Mouse (Mus musculus): Measurements from ENCODE around the gene Scn11a.

The Scn11a gene

DNA sequence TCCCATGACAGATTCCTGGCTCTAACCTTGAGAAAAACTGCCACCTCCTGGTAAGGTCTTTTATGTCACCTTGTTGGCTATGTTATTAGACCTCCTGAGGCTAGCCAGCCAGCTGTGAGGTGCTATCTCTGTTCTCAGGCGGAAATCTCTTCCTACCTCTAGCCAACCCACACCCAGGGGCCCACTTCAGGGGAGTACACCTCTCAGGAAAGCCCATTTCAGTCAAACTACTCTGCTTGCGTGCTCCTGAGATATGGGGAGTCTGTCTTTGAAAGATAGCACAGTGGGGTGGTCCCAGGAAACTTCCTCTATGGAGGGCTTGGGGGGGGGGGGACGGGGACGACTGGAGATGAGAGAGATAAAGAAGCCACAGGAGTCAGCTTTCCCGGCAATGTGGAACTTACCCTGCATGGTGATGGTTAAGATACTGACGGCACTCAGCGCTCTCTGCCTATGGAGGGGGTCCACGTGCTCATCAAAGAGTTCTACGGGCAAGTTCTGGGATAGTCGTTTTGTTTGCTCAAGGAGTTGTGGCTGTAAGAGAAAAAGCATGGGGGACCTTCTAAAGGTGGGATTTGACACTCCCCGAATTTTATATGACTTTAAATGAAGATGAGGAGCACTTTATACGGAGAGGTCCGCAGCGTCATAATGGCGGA, 29.9 kb downstream of the Scn11a start:
- DNase-seq (ENCODE audit: low spot score in 2 of 2): no peak

DNA sequence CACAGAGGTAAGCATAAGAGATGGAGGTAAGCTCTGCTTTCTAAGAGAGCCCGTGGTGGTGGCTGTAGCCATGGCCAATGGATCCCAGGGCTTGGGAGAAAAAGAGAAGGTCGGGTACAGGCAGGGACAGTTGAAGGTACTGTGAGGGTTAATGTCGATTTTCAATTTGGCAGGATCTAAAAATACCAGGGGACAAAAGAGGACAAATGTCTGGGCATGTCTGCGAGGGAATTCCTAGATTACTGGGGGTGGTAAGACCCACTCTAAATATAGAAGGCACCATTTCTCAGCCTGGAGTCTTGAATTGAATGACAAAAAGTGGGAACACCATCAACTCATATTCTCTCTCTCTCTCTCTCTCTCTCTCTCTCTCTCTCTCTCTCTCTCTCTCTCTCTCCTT, 30.8 kb downstream of the Scn11a start:
- DNase-seq (ENCODE audit: low spot score in 2 of 2): no peak

DNA sequence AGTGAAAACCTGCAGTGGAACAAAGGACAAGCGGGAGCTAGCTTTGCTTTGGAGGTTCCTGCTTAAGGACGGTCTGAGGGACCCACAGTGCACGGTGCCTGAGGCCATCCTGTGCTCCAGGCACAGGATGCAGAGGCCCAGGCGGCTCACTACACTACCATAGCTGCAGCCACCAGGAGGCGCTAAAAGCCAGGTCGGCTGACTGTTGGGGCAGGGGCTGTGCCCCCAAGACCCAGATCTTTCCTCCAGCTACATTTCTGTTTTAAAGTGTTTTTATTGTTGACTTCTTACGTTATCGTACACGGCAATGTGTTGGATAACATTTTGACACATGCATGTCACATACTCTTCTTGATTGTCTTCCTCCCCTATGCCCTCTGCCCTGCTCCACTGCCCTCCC, 32.8 kb downstream of the Scn11a start:
- peak in 1 of 2 experiments; percentile 42 for DNase-seq (ENCODE audit: low spot score in 2 of 2)

DNA sequence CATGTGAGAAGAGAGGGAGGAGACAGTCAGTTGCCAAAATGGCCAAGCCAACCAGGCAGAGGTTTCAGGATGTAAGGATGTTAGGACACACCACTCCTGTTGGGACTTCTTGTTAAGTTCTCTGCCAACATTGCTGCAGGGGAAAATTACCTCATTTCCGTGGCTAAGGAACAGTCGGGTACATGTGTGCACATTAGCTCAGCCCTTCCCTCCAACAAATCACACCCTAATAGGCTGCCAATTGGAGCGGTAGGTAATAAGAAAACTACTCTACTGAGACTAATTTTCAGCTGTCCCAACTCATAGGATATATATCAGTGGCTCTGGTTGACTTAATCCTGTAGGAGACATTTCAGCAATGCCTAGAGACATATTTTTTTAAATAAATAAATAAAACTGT, 44.4 kb downstream of the Scn11a start:
- no peak for DNase-seq (ENCODE audit: low spot score in 2 of 2)

DNA sequence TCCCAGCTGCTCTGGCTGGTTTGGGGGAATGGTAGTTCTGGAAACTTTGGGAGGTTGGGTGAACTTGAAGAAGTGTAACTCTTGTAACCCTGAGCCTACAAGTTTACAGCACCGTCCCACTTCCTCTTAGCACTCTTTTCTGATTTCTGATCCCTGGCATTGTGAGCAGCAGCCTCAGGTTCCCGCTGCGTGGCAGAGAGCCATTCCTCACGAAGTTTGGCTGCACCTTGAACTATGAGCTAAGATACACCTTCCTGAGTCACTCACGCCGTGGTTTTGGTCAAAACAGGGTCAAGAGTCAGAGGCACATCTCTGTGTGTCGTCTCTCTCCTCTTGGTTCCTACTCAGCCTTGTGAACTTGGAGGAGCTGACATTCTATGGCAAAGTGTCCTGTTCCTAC, 48.6 kb downstream of the Scn11a start:
- no peak for DNase-seq (ENCODE audit: low spot score in 2 of 2)

DNA sequence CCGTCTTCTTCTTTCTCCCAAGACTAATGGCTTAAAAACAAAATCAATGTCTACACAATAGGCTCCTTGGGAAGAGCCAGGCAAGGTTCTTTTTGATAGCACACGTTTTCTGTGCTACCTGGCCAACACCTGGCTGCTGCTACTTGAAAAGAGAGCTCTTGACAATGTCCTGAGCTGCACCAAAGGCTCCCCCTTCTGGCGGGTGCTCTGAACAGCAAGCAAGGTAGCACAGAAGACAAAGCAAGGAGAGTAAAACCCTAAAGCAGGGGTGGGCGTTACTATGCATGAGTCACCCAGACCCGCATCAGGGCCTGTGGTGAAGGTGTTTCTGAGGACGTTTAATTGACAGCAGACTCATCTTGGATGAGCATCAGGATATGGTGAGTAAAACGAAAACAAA, 56.7 kb downstream of the Scn11a start:
- DNase-seq (ENCODE audit: low spot score in 2 of 2): peak in 1 of 2 experiments; percentile 48

DNA sequence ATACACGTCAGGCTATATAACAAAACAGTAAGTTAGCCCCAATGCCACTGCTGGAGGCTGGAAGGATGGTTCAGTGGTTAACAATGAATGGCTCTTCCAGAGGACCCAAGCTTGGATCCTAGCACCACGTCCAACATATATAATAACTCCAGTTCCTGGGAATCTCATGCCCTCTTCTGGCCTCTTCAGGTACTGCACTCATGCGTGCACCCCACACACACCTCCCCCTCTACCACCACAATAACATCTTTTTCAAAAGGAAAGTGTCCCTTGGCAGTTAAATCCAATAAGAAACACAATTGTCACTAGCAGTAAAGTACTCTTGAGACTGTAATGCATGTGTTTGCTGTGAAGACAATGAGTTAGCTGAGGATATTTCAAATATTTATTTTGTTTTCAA, 65.0 kb downstream of the Scn11a start:
- DNase-seq (ENCODE audit: low spot score in 2 of 2): no peak

DNA sequence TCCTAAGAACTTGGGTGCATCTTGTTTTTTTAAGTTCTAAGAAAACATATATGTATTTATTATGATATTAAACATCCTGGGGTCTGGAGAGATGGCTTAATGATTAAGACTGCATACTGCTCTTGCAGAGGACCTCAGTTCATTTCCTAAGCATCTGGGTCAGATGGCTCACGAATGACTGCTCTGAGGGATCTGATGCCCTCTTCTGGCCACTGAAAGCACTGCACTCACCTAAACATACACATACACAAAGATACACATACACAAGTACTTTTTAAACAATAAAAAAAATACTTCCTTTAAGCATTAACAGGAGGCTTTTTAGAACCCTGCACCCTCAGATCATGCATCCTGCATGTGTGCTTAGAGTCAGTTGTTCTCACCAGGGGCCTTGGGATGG, 65.8 kb downstream of the Scn11a start:
- no peak for DNase-seq (ENCODE audit: low spot score in 2 of 2)

DNA sequence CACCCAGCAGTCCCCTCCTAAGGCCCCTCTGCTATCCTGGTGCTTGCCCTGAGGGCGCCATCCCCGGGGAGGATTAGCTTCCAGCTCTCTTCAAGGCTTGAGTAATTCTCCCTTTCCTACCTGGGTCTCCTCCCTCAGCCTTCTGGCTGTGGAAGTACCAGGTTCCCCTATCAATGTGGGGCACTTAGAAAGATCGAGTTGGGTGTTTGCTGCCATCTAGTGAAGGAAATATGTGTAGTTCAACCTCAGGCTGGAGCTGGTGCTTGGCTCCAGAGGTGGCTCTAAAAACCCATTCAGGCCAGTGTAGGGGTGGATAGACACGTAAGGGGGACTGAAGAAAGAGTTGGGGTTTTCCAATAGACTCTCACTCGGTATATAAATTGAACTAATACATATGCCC, 73.7 kb downstream of the Scn11a start:
- no peak for DNase-seq (ENCODE audit: low spot score in 2 of 2)

DNA sequence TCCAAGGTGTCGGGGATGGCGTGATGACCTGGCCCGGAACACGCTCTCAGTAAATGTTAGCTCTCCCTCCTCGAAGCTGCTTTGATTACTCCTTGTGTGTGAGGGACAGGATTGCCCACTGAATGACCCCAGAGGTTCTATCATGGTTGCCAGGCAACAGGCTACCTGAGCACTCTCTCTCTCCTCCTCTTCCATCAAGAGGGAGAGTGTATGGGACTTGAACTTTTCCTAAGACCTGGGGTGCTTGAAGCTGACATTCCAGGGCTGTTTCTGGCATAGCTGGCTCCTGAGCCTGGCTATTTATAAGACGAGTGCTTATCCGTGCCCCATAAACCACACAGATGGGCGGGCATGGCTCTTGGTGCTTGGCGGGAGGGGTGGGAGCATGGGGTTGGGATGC, 76.1 kb downstream of the Scn11a start:
- no peak for DNase-seq (ENCODE audit: low spot score in 2 of 2)

DNA sequence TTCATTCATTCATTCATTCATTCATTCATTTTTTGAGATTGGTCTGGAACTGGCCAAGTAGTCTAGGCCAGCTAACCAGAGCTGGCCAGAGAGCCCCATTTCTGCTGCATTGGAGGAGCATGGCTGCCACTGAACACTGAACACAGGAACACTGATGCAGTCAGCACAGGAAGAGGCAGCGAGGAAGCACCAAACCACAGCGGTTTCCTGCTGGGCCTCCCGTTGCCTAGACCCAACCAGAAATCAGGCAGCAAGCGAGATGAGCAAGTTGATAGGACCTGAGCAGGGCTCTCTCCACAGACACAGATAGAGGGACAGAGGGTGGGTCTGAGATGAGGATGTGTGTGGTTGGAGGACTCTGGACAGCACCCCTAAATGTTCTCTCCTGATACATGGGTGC, 81.4 kb downstream of the Scn11a start:
- peak in 1 of 2 experiments; percentile 62 for DNase-seq (ENCODE audit: low spot score in 2 of 2)

DNA sequence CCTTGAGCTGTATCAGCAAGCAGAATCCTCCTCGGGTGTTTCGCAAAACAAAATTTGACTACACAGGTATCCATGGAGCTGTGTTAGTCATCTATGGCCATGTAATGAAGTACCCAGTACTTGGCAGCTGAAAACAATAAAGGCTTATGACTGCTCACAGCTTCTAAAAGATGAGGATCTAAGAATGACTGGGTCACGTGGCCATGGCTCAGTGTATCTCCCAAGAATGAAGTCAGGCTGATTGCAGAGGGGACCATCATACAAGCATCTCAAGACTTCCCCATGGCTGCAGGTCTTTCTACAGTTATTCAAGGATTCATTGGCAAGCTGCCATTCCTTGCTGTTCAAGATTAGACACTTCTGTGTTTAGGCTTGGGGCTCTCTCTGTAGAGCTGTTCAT, 81.9 kb downstream of the Scn11a start:
- DNase-seq (ENCODE audit: low spot score in 2 of 2): no peak

DNA sequence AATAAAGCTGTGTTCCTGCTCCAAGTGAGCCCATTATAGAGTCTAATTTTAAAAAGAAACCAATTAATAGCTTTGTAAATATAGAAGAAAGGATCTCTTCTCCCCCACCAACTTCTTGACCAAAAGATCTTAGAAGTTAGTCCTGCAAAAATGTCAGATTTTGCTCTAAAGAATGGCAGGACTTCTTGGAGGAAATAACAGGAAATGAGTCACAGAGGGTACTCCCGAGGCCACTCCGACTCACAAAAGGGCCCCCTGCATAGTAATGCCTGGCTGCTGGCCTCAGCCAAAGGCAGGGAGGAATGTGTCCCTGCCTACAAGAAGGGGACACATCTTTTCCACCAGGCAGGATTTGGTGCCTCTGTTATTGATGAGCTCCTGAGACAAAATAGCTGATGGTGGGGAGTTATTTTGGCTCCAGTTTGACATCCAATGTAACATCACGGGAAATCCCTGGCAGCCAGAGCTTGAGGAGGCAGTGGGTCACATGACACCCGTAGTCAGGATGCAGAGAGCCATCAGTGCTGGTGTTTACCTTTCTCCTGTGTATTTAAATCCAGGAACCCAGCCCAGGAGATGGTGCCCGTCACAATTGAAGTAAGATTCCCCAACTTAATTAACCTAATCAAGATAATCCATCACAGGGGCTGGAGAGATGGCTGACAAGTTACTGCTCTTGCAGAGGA, 84.0 kb downstream of the Scn11a start:
- no peak for DNase-seq (ENCODE audit: low spot score in 2 of 2)

DNA sequence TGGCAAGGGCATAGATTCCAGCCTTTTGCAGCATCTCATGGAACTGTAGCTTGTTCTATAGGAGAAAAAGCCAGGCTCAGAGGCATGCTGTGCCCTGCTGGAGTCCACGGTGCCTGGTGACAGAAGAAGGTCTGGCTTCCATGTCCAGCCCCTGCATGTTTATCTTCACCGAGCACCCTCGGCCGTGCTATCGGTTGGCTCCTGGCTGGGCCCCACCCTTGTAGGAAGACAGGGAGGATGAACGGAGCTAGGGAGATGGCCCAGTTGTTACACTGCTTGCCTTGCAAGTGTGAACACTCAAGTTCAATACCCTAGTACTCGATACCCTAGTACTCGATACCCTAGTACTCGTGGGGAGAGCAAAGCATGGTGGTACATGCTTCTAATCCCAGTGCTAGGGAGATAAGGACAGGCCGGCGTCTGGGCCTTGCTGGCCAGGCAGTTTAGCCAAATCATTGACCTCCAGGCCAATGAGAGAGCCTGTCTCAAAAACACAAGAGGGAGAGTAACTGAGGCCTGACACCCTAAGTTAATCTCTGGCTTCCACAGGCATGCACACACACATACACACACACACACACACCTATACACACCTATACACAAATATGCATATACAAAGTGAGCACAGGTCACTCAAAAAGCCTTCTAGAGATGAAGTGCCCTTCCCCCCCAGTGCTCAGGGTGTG, 96.7 kb downstream of the Scn11a start:
- no peak for DNase-seq (ENCODE audit: low spot score in 2 of 2)

DNA sequence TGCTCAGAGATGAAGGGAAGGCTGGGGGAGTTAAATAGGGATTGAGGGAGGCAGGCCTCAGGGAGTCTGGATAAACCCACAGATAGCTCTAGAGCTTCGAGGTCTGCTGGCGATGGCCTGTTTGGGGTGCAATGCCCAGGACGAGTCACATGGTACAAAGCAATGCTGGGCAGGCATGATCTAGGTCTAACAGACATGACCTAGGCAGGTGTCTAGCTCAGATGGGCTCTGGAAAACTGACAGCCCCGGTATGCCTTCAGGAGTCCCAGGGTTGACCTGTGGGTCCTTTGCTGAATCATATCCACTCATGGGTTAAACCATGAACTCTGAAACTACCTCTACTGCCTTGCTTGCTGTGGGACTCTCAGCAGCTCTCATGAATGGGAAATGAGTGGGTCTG, 98.3 kb downstream of the Scn11a start:
- DNase-seq (ENCODE audit: low spot score in 2 of 2): no peak

DNA sequence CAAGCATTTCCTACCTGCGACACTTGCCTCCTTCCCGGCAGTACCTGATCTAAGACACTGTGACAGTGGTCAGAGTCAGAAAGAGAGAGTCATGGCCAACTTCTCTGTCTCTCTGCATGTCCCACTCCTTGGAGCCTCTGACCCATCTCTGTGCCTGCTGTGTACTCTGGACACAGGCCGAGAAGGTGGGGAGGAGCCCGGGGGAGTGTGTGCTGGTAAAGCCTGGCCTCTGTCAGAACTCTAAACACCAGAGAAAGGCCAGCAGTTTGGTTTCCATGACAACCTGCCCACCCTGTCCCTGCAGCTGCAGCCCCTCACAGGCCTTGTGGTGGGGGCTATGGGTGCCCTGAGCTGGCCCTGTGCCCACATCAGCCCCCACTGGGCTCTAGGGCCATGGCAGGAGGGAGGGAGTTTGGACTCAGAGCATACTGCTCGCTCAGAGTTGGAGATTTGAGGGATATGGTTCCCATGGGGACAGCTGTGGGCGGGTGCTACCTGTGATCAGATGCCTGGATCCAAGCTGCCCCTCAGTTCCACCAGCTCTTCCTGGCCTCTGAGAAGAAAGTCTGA, 99.9 kb downstream of the Scn11a start:
- no peak for DNase-seq (ENCODE audit: low spot score in 2 of 2)

DNA sequence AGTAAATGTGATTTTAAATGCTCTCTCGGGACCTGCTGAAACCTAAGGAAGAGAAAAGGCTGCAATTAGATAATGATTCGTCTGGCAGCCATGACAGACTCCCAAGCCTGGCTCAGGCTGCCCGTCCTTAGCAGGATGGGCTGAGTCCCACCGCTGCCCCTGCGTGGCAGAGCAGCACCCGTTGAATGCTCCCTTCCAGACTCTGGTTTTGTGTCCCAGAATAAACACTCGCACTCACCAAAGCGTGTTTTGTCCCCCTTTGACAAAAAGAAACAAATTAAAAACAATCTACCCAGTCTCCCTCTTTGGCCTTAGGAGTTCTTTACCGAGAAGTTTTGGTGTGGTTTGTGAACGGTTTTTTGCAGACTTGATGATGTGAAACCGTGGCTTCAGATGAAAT, 106.0 kb downstream of the Scn11a start, which contains the start of gene Scn10a:
Gene Scn10a (minus strand): TSS at position 101 of the 400 bp plus-strand sequence.
- no peak for DNase-seq (ENCODE audit: low spot score in 2 of 2)

DNA sequence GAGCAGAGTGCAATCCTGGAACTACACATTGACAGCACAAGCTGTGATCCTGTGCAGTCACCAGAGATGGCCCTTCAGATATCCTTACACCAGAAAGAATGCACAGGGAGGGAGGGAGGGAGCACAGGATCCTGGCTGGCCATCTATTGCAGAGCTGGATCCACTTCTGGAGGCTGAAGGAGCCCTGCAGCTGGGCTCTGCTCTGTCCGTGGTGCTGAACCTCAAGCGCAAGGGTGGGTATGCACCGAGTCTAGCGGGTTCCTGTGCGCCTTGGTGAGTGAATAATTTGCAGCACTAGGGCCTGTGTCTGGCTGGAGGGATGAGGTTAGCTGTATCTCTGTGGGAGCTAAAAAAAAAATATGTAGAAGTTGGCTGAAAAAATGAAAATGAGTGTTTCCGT, 118.6 kb downstream of the Scn11a start:
- peak in 1 of 2 experiments; percentile 57 for DNase-seq (ENCODE audit: low spot score in 2 of 2)

All from spleen, postnatal 10 days (tissue).